Mouse (Mus musculus) cortical plate, adult 2 months (tissue): ENCODE measurements around the gene Nkx2-9.

Experiments used
- CTCF ChIP-seq: fragments of 200-500 bp; IDR thresholded peaks from 2 replicates; pipeline ENCODE4 v1.5.1; 2011; ENCODE audit warnings: mild to moderate bottlenecking, control low read depth, low read length; ENCODE audit not compliant: insufficient read depth; ENCODE audit errors: extremely low read depth
- POLR2A ChIP-seq: fragments of 200-500 bp; IDR thresholded peaks from 2 replicates; pipeline ENCODE4 v1.6.1; 2011; ENCODE audit warnings: mild to moderate bottlenecking, low read length, control low read depth; ENCODE audit not compliant: insufficient read depth; ENCODE audit errors: extremely low read depth

GRCm38 (mm10) chr12:56611504-56612348, 1.4 kb downstream of the Nkx2-9 start:
- TF ChIP-seq POLR2A (no peak), CTCF (no peak)
